Mouse (Mus musculus): ENCODE results near the gene Ccdc63. TPM values are rescaled to one million over a fixed set of nuclear protein-coding genes. Genes with fewer than 3 reads are reported as not detected.

Gene Ccdc63
- polyA plus RNA-seq (2012; rRNA removed) = 0.17 TPM in 1 of 2 replicates, not detected in the other

GRCm38 (mm10) chr5:122140723-122141122 lies at the start of gene Ccdc63:
Gene Ccdc63, minus strand, starts transcription at chr5:122140823.

GRCm38 (mm10) chr5:122157827-122158381 lies 17.3 kb upstream of the Ccdc63 start, which contains the start of gene Ppp1cc:
Gene Ppp1cc, plus strand, starts transcription at chr5:122158278.

Other genes with a start within 250 kb of the Ccdc63 start
- 1.4 and 1.7 TPM in 2 replicates for gene Cux2, start 90.7 kb downstream of the Ccdc63 start, polyA plus RNA-seq (2012; rRNA removed)
- not detected in 2 replicates for gene Myl2, start 39.9 kb downstream of the Ccdc63 start, polyA plus RNA-seq (2012; rRNA removed)
- gene Ppp1cc, start 17.5 kb upstream of the Ccdc63 start, polyA plus RNA-seq (2012; rRNA removed) = 82.6 and 82.8 TPM in 2 replicates
- gene Hvcn1, start 66.0 kb upstream of the Ccdc63 start, polyA plus RNA-seq (2012; rRNA removed) = 8.4 and 8.9 TPM in 2 replicates
- gene Tctn1, start 123.6 kb upstream of the Ccdc63 start, polyA plus RNA-seq (2012; rRNA removed) = 19.7 and 20.7 TPM in 2 replicates
- 32.6 and 38.3 TPM in 2 replicates for gene Pptc7, start 143.5 kb upstream of the Ccdc63 start, polyA plus RNA-seq (2012; rRNA removed)
- gene Rad9b, start 213.4 kb upstream of the Ccdc63 start, polyA plus RNA-seq (2012; rRNA removed) = 2.3 and 2.9 TPM in 2 replicates
- 26.0 and 30.4 TPM in 2 replicates for gene Vps29, start 213.5 kb upstream of the Ccdc63 start, polyA plus RNA-seq (2012; rRNA removed)
- 56.5 and 75.0 TPM in 2 replicates for gene Gpn3, start 231.1 kb upstream of the Ccdc63 start, polyA plus RNA-seq (2012; rRNA removed)
- gene Fam216a, start 231.5 kb upstream of the Ccdc63 start, polyA plus RNA-seq (2012; rRNA removed) = 7.8 and 8.4 TPM in 2 replicates

Data from colon, adult 2 months (tissue).